In genomic region chr3:80307632-80308031, GRCm38 (mm10) we compare ENCODE assay signal across 18 mouse cellular contexts.
A peak's percentile ranks its signal among the peaks of the same experiment; 100 is the strongest.
DNase-seq lines count a peak whose midpoint lies in the region; ATAC-seq lines count a peak whose summit lies in the region.
"Had no signal": no experiment of that assay in that cellular context is flagged by ENCODE, and none has a peak within 500 bp of the region (broad histone marks: within the 10 kb centered on the region; RNA-seq: fewer than 3 reads in every experiment).

No protein-coding gene starts in this region.

- no peak for DNase-seq in frontal cortex, postnatal 14 days (ENCODE audit: low spot score in 2 of 2)
- peak; percentile 7 for DNase-seq in layer of hippocampus, adult 9-11 months
- no peak for DNase-seq in layer of hippocampus, postnatal 25 days (ENCODE audit: extremely low spot score in 1 of 2, low spot score in 1 of 2)
- DNase-seq in right cerebral cortex, adult 18-20 months, result peak; percentile 12
- DNase-seq in right cerebral cortex, postnatal 25 days, result no peak
- no peak for DNase-seq in spleen, postnatal 4 days (ENCODE audit: low spot score in 2 of 2)
- DNase-seq: adrenal gland, postnatal 10 days; cerebellum, adult 11-12 months; cerebellum, adult 8-10 months; cerebellum, postnatal 10 days; gastrocnemius, postnatal 25 days; heart, adult 18-20 months; heart, postnatal 10 days; heart, postnatal 36 days had no signal

- peak; percentile 36; the same call in 1 of the 2 replicates for ATAC-seq in frontal cortex, adult (ENCODE audit: low TSS enrichment)
- ATAC-seq: forebrain, embryonic 13.5 days; forebrain, embryonic 16.5 days; hindbrain, embryonic 16.5 days had no signal

Comparison
In these comparisons a context has a peak if more than half of its experiments do, and no peak if none do; other contexts are left out.
1. DNase-seq: peak in layer of hippocampus, adult 9-11 months (single experiment) and right cerebral cortex, adult 18-20 months (single experiment); none in frontal cortex, postnatal 14 days (0 of 2), layer of hippocampus, postnatal 25 days (0 of 2), right cerebral cortex, postnatal 25 days (single experiment) and spleen, postnatal 4 days (0 of 2).